Mouse (Mus musculus) midbrain, postnatal 0 days (tissue): ENCODE data around the gene Susd1. TPM values are rescaled to one million over a fixed set of nuclear protein-coding genes. Genes with fewer than 3 reads are reported as not detected.

Source experiments
- ATAC-seq: fragments of 200-750 bp; cut with Nextera tagmentation; 2 replicates; pipeline ENCODE4 v1.8.0; 2017; ENCODE audit warnings: moderate number of reproducible peaks, mild to moderate bottlenecking, moderate TSS enrichment, moderate library complexity; ENCODE audit not compliant: low FRiP score
- DNase-seq: peaks from one replicate; pipeline ENCODE4 v3.0.0-alpha.2; 2015; ENCODE audit warnings: low spot score
- H3K27ac ChIP-seq: fragments of 300-500 bp; sonication (generic); 2 replicates; pipeline ENCODE4 v1.5.1; 2014; ENCODE audit warnings: low read depth, mild to moderate bottlenecking, low read length, mixed read lengths
- H3K27me3 ChIP-seq: fragments of 300-500 bp; sonication (generic); 2 replicates; pipeline ENCODE4 v1.6.1; 2014; ENCODE audit warnings: low read length, control low read depth, mixed read lengths; ENCODE audit not compliant: insufficient read depth
- H3K36me3 ChIP-seq: fragments of 300-500 bp; sonication (generic); 2 replicates; pipeline ENCODE4 v1.6.1; 2014; ENCODE audit warnings: low read length, control low read depth, mixed read lengths; ENCODE audit not compliant: insufficient read depth
- H3K4me1 ChIP-seq: fragments of 300-500 bp; sonication (generic); 2 replicates; pipeline ENCODE4 v1.6.1; 2014; ENCODE audit warnings: mild to moderate bottlenecking, control low read depth, antibody characterized with exemption, low read length, mixed read lengths; ENCODE audit not compliant: insufficient read depth
- H3K4me2 ChIP-seq: fragments of 300-500 bp; sonication (generic); 2 replicates; pipeline ENCODE4 v1.6.1; 2014; ENCODE audit warnings: low read depth, mild to moderate bottlenecking, low read length, mixed read lengths; ENCODE audit not compliant: poor library complexity, severe bottlenecking
- H3K4me3 ChIP-seq: fragments of 300-500 bp; sonication (generic); 2 replicates; pipeline ENCODE4 v1.5.1; 2014; ENCODE audit warnings: low read depth, mild to moderate bottlenecking, low read length, moderate library complexity
- H3K9ac ChIP-seq: fragments of 300-500 bp; sonication (generic); replicated peaks from 2 replicates; pipeline ENCODE4 v1.6.1; 2014; ENCODE audit warnings: mild to moderate bottlenecking, low read length, moderate library complexity, mixed read lengths; ENCODE audit not compliant: poor library complexity, severe bottlenecking
- H3K9me3 ChIP-seq: fragments of 300-500 bp; sonication (generic); 2 replicates; pipeline ENCODE4 v1.6.1; 2016; ENCODE audit warnings: low read length, control low read depth
- CTCF ChIP-seq: IDR thresholded peaks from 2 replicates; pipeline ENCODE4 v1.5.1; 2016; ENCODE audit warnings: antibody characterized with exemption, mild to moderate bottlenecking
- WGBS: fragments of 180-500 bp; shearing (Covaris S2); extraction: QIAGEN DNeasy Blood & Tissue Kit; methylation state at CpG from one replicate; pipeline ENCODE4 v1.1.7; 2014; 5-methylcytosine and 5-hydroxymethylcytosine counted together
- polyA plus RNA-seq: library from polyadenylated mRNA; unstranded; fragments of >200 nt; fragmentation: Nextera tagmentation; extraction: Ambion mirVana; gene quantifications from 2 replicates; pipeline ENCODE4 v1.2.1, GENCODE M21; 2015
- total RNA-seq: library from RNA; depleted of rRNA; stranded (reverse); fragments of >200 nt; gene quantifications from 2 replicates; pipeline ENCODE4 v1.2.3, GENCODE M21; 2014

Gene Susd1
- total and polyA plus RNA-seq, 2 experiments from 2014 or later, result 2.0 to 8.9 TPM

DNA sequence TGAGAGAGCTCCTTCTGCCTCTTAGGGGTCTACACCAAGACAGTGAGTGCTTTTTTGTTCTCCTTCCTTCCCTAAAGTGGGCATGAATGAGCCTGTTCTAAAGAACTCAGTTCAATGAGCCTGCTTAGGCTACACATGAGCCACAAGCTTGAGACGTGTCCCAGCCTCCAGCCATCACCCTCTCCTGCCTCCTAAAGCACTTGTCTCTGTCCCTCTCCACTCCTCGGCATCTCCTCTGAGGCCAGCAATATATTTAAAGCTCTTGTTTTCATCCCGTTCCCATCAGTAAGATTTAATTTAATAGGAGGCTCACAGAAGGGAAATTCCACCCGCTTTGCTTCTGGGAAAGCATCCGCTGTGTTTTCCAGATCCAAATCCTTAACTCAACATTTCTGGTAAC is 98.4 kb downstream of the Susd1 start:
- H3K36me3 ChIP-seq, result no peaks in the 10 kb centered on the region
- TF ChIP-seq CTCF, result no peak
- no peaks in the 10 kb centered on the region for H3K27me3 ChIP-seq
- H3K27ac ChIP-seq, result no peak overlapping the region
- WGBS, result 78% methylated on average over 5 of the region's 5 CpGs
- ATAC-seq (no peak), DNase-seq (no peak)
- no peak overlapping the region for H3K9ac ChIP-seq
- peaks cover 4% of the 10 kb centered on the region; the same call in 1 of the 2 replicates for H3K4me1 ChIP-seq
- no peak overlapping the region for H3K4me2 ChIP-seq
- H3K9me3 ChIP-seq, result no peaks in the 10 kb centered on the region
- H3K4me3 ChIP-seq, result no peak overlapping the region

DNA sequence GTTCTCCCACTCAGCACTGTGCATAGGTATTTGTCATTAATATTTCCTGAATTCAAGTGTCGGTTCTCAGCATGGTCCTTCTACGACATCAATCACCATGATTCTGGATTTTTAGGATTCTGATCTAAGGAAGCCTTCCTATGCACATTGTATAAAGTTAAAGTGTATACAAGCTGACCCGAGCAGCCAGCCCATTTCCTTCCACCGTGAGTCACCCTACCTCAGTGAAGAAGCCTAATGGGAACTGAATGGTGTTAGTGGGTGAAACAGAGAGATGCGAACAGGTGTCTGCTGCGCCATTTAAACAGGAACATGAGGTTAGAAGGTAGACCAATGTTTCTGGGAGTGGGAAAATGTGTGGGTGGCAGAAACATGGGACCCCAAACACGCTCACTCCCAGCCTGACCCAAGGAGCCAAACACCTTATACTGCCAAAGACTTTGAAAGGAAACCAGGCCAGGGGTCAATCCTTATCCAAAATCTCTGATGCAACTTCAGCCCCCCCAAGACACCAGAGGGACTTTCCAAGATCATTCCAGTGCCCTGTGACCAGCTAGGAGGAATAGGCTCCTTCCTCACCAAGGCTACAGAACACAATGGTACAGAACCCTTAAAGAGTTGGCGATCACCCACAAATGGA is 99.4 kb downstream of the Susd1 start:
- H3K4me3 ChIP-seq, result no peak overlapping the region
- H3K27ac ChIP-seq, result no peak overlapping the region
- no peak overlapping the region for H3K9ac ChIP-seq
- H3K36me3 ChIP-seq, result no peaks in the 10 kb centered on the region
- peaks cover 4% of the 10 kb centered on the region; the same call in 1 of the 2 replicates for H3K4me1 ChIP-seq
- WGBS, result 87% methylated on average over 8 of the region's 8 CpGs
- H3K4me2 ChIP-seq, result no peak overlapping the region
- DNase-seq (no peak), ATAC-seq (no peak)
- no peaks in the 10 kb centered on the region for H3K27me3 ChIP-seq
- no peaks in the 10 kb centered on the region for H3K9me3 ChIP-seq
- TF ChIP-seq CTCF, result no peak

DNA sequence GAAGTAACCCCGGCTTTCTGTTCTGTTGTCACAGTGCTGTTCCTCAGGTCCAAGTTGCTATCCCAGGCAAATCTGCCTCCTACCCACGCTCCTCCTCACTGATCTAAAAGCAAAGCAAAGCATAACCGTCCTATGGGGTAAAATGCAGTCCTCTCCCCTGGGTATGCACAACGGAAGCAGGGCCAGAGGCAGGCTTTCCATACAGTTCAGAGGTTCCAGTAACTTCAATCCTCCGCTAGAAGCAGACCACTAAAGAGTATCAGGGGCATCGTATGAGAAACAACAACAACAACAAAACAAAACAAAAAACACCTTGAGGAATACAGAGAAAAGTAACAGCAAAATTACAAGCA is 100.9 kb downstream of the Susd1 start:
- H3K9ac ChIP-seq, result no peak overlapping the region
- no peak overlapping the region for H3K4me2 ChIP-seq
- no peaks in the 10 kb centered on the region for H3K27me3 ChIP-seq
- H3K9me3 ChIP-seq, result no peaks in the 10 kb centered on the region
- H3K36me3 ChIP-seq, result no peaks in the 10 kb centered on the region
- WGBS, result 95% methylated on average over 6 of the region's 6 CpGs
- TF ChIP-seq CTCF, result no peak
- no peak for DNase-seq
- H3K4me1 ChIP-seq, result peaks cover 4% of the 10 kb centered on the region; the same call in 1 of the 2 replicates
- H3K27ac ChIP-seq, result no peak overlapping the region
- no peak overlapping the region for H3K4me3 ChIP-seq
- ATAC-seq, result no peak

DNA sequence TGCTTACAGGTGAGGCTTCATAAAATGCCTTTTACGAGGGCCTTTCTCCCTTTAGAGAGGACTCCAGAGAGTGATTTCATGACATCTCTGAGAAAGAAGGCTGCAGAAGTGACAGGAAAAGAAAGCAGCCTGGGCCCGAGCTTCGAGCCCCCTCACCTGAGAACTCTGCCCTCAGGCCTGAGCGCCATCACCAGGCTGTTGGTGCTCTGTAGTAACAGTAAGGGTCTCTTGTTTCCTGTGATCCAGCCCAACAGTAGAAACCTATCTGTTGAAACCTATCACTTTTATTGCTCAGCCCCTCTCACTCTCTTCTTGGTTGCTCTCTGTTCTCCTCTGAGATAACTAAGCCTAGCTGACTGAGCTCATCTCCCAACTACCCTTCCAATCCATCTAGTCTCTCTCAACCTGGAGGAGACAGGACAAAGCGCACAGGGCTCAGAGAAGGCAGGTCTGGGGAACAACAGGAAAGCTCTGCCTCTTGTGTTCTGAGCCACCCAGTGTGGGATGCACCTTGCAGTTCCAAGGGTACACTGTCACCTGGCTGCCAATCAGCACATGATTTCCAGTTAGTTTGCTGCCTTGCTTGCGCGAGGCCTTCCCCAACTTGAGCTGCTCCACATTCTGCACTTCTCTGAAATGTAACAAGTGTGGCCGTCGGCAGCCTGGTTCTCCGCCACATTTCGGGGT is 101.4 kb downstream of the Susd1 start:
- no peak overlapping the region for H3K27ac ChIP-seq
- no peak overlapping the region for H3K4me3 ChIP-seq
- no peak for DNase-seq
- H3K9me3 ChIP-seq, result no peaks in the 10 kb centered on the region
- no peak overlapping the region for H3K4me2 ChIP-seq
- no peak for TF ChIP-seq CTCF
- H3K4me1 ChIP-seq, result peaks cover 4% of the 10 kb centered on the region; the same call in 1 of the 2 replicates
- no peak overlapping the region for H3K9ac ChIP-seq
- H3K36me3 ChIP-seq, result no peaks in the 10 kb centered on the region
- ATAC-seq, result no peak
- 90% methylated on average over 11 of the region's 11 CpGs for whole genome bisulfite sequencing
- no peaks in the 10 kb centered on the region for H3K27me3 ChIP-seq

DNA sequence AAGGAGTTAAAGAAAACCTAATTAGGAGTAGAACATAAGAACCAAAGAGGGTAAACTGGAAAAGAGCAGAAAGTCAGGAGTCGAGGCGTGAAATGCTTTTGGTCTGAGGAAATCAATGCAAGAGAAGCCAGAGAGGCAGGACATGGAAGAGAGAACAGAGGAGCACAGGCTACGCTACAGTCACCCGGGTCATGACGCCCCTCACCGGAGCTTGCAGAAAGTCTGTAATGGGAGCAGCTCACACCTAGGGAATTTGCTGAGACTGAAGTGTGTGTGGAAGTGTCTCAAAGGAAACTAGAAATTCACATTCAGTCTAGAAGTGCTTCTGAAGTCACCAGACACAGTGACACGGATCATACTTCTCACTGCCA is 102.0 kb downstream of the Susd1 start:
- Histone ChIP-seq H3K4me1 (peaks cover 4% of the 10 kb centered on the region; the same call in 1 of the 2 replicates), H3K27me3 (no peaks in the 10 kb centered on the region), H3K4me2 (no peak overlapping the region), H3K36me3 (no peaks in the 10 kb centered on the region), H3K9me3 (no peaks in the 10 kb centered on the region), H3K9ac (no peak overlapping the region), H3K4me3 (no peak overlapping the region), H3K27ac (no peak overlapping the region)
- 60% methylated on average over 7 of the region's 7 CpGs for WGBS
- no peak for ATAC-seq
- DNase-seq, result no peak
- no peak for TF ChIP-seq CTCF

DNA sequence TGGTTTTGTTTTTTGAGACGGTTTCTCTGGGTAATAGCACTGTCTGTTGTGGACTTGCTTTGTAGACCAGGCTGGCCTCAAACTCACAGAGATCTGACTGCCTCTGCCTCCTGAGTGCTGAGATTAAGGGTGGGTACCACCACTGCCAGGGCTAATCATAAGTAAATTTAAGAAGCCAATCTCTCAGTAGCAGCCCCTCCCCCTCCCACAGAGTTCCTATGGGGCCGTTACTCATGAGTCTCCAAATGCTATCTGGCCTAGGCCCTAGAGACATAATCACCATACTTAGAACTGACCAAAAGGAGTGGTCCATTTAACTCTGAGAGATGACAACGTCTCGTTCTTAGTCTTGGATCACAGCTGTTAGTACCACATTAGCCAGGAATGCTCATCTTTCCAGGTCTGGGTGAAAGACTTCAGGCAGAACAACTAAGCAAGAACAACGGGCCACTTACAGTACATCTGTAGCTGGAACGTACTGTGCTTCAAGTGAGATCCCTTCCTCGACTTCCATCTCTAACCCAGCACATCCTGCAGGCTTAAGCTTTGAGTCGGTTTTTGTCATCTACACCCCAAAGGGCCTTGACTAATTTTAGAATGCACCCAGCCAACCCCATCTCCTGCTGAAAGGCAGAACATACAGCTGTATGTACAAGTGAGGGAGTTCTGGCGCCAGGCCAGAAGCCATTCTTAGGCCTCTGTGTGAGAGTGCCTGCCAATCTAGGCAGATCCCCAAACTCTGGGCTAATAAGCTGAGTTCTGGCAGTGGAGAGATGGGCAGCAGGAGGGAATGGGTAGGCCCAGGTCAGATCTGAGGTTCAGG is 102.6 kb downstream of the Susd1 start:
- no peak overlapping the region for H3K4me2 ChIP-seq
- ATAC-seq, result no peak

More for the DNA sequence above, 102.6 kb downstream of the Susd1 start:
- Histone ChIP-seq H3K9ac (no peak overlapping the region), H3K4me1 (peaks cover 4% of the 10 kb centered on the region; the same call in 1 of the 2 replicates), H3K9me3 (no peaks in the 10 kb centered on the region), H3K27me3 (no peaks in the 10 kb centered on the region), H3K36me3 (no peaks in the 10 kb centered on the region), H3K27ac (no peak overlapping the region; the same call in 1 of the 2 replicates), H3K4me3 (no peak overlapping the region)
- peak; percentile 63 for DNase-seq
- WGBS, result 67% methylated on average over 9 of the region's 9 CpGs
- TF ChIP-seq CTCF, result no peak
